Mouse (Mus musculus) heart, embryonic 12.5 days (tissue): ENCODE measurements around the gene Timp2. TPM values are rescaled to one million over a fixed set of nuclear protein-coding genes. Genes with fewer than 3 reads are reported as not detected.

ENCODE experiments used
- ATAC-seq: fragments of 200-750 bp; cut with Nextera tagmentation; 2 replicates; pipeline ENCODE4 v1.8.0; 2017; ENCODE audit warnings: moderate TSS enrichment, moderate library complexity; ENCODE audit not compliant: insufficient number of reproducible peaks, low FRiP score
- H3K27ac ChIP-seq: fragments of 300-500 bp; sonication (generic); 2 replicates; pipeline ENCODE4 v1.5.1; 2016; ENCODE audit warnings: mild to moderate bottlenecking, moderate library complexity; ENCODE audit not compliant: poor library complexity, severe bottlenecking
- H3K27me3 ChIP-seq: fragments of 300-500 bp; sonication (generic); replicated peaks from 2 replicates; pipeline ENCODE4 v1.6.1; 2016; ENCODE audit warnings: mild to moderate bottlenecking, moderate library complexity
- H3K36me3 ChIP-seq: fragments of 300-500 bp; sonication (generic); 2 replicates; pipeline ENCODE4 v1.6.1; 2016; ENCODE audit warnings: mild to moderate bottlenecking, moderate library complexity
- H3K4me1 ChIP-seq: fragments of 300-500 bp; sonication (generic); replicated peaks from 2 replicates; pipeline ENCODE4 v1.6.1; 2016; ENCODE audit warnings: mild to moderate bottlenecking
- H3K4me2 ChIP-seq: fragments of 300-500 bp; sonication (generic); 2 replicates; pipeline ENCODE4 v1.6.1; 2016; ENCODE audit warnings: mild to moderate bottlenecking, moderate library complexity
- H3K4me3 ChIP-seq: fragments of 300-500 bp; sonication (generic); 2 replicates; pipeline ENCODE4 v1.5.1; 2016; ENCODE audit warnings: mild to moderate bottlenecking
- H3K9ac ChIP-seq: fragments of 300-500 bp; sonication (generic); 2 replicates; pipeline ENCODE4 v1.6.1; 2016; ENCODE audit warnings: mild to moderate bottlenecking, moderate library complexity
- H3K9me3 ChIP-seq: fragments of 300-500 bp; sonication (generic); replicated peaks from 2 replicates; pipeline ENCODE4 v1.6.1; 2016; ENCODE audit warnings: mild to moderate bottlenecking, moderate library complexity
- WGBS: fragments of 180-500 bp; shearing (Covaris S2); methylation state at CpG from one replicate; pipeline ENCODE4 v1.1.7; 2016; 5-methylcytosine and 5-hydroxymethylcytosine counted together
- polyA plus RNA-seq: library from polyadenylated mRNA; unstranded; fragments of >200 nt; fragmentation: Nextera tagmentation; extraction: Ambion mirVana; gene quantifications from 2 replicates; pipeline ENCODE4 v1.2.1, GENCODE M21; 2016

Timp2 gene
- polyA plus RNA-seq, 1 experiment from 2014 or later: 72.1 TPM

DNA sequence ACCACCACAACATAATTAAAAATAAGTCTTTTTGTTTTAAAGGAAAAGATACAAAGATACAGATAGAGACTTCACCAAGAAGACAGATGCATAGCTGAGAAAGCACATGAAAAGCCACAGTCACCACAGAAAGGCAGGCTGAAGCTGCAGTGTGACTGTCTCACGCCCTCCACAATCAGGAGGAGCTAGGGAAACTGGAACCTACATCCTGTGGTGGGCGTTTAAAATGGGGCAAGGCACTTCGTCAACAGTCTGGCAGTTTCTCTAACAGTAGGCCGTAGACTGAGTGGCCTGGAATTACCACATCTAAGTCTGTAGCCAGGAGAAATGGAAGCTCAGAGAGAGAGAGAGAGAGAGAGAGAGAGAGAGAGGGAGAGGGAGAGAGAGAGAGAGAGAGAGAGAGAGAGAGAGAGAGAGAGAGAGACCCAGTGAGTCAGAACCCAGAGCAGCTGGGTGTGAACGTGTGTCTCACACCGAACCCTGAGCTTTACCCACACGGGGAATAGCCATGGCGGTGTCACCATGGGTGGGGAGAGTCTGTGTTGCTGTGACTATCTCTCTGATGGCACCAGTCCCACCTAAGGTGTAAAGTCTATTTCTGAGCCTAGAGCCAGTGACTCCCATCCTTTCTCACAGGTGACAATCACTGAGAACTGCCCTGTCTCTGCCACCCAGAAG is 17.9 kb downstream of the Timp2 start:
- WGBS: 69% methylated on average over 8 of the region's 8 CpGs
- ATAC-seq: no peak
- H3K4me2 ChIP-seq: no peak overlapping the region

GRCm38 (mm10) chr11:118333431-118333830 is 22.1 kb downstream of the Timp2 start:
- ATAC-seq: no peak
- WGBS: 83% methylated on average over 17 of the region's 17 CpGs
- no peaks in the 10 kb centered on the region for H3K4me1 ChIP-seq
- no peak overlapping the region for H3K4me3 ChIP-seq
- H3K27me3 ChIP-seq: no peaks in the 10 kb centered on the region
- H3K9ac ChIP-seq: no peak overlapping the region
- H3K36me3 ChIP-seq: peaks cover 34% of the 10 kb centered on the region
- no peaks in the 10 kb centered on the region for H3K9me3 ChIP-seq
- no peak overlapping the region for H3K27ac ChIP-seq
- H3K4me2 ChIP-seq: no peak overlapping the region

More for the DNA sequence above, 17.9 kb downstream of the Timp2 start:
- no peaks in the 10 kb centered on the region for H3K9me3 ChIP-seq
- H3K27ac ChIP-seq: no peak overlapping the region
- no peak overlapping the region for H3K4me3 ChIP-seq
- H3K36me3 ChIP-seq: peaks cover 17% of the 10 kb centered on the region
- H3K27me3 ChIP-seq: no peaks in the 10 kb centered on the region
- peaks cover 18% of the 10 kb centered on the region for H3K4me1 ChIP-seq
- no peak overlapping the region for H3K9ac ChIP-seq

DNA sequence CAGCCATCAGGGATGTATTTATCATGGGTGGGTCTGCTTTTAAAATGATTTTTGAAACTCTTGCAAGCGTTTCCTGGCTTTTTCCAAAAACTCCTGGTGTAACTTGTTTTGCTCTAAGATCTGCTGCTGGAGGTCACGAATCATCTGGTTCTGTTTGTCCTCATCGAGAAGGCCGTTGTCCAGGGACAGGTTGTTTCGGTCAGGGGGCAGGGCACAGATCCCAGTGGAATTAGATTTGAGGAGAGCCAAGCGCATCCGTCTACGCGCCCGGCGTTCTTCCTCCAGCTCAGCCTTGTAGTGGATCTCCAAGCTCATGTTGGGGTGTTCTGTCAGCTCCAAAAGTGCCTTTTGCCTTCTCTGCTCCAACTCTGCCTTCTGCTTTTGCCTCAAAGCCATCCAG is 23.2 kb downstream of the Timp2 start:
- Histone ChIP-seq H3K4me1 (peaks cover 8% of the 10 kb centered on the region), H3K27ac (no peak overlapping the region), H3K9me3 (no peaks in the 10 kb centered on the region), H3K36me3 (peaks cover 34% of the 10 kb centered on the region), H3K4me2 (no peak overlapping the region), H3K9ac (no peak overlapping the region), H3K4me3 (no peak overlapping the region), H3K27me3 (no peaks in the 10 kb centered on the region)
- ATAC-seq: no peak
- WGBS: 91% methylated on average over 11 of the region's 11 CpGs

DNA sequence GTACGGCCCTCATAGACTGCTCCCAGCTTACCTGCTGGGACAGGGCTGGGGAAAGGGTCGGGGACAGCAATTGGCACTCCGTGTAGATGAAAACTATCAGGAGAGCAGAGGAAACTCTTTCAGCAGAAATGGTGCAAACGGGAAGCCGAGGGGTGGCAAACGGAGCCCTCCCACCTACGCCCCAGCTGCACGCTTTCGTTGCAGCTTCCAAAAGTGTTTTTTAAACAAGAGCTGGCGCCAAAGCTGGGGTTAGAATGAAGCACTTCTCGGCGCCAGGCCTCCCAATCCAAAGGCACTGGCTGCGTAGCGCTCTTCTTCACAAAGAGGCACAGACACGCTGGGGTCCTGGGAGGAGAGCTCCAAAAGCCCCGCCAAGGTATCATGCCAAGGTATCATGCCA is 24.8 kb downstream of the Timp2 start:
- H3K4me3 ChIP-seq: no peak overlapping the region
- H3K4me1 ChIP-seq: peaks cover 14% of the 10 kb centered on the region
- H3K9me3 ChIP-seq: no peaks in the 10 kb centered on the region
- H3K9ac ChIP-seq: no peak overlapping the region
- no peak for ATAC-seq
- H3K36me3 ChIP-seq: peaks cover 34% of the 10 kb centered on the region
- H3K4me2 ChIP-seq: no peak overlapping the region
- H3K27ac ChIP-seq: no peak overlapping the region
- no peaks in the 10 kb centered on the region for H3K27me3 ChIP-seq
- WGBS: 89% methylated on average over 16 of the region's 16 CpGs

DNA sequence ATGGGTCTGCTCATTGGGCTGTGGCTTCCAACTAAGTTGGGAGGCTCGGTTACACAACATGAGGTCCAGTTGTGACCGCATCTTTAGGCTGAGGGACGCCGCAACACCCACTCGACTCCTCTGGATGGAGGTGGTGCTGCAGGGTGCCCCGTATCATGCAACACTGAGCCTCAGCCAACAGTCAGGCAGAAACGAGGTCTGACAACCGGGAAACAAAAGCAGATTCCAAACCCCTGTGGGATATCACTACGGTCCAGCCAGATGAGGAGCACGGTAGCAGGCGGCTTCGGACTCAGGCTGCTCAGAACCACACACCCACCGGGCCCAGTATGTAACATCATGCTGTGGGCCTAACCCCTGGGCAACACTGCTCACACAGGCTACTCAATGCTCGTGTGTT is 25.2 kb downstream of the Timp2 start:
- ATAC-seq: no peak; the same call in 1 of the 2 replicates
- H3K36me3 ChIP-seq: peaks cover 34% of the 10 kb centered on the region
- H3K4me1 ChIP-seq: peaks cover 14% of the 10 kb centered on the region
- H3K9me3 ChIP-seq: no peaks in the 10 kb centered on the region
- no peaks in the 10 kb centered on the region for H3K27me3 ChIP-seq
- WGBS: 90% methylated on average over 14 of the region's 14 CpGs
- H3K27ac ChIP-seq: no peak overlapping the region
- H3K4me3 ChIP-seq: no peak overlapping the region
- H3K4me2 ChIP-seq: no peak overlapping the region
- no peak overlapping the region for H3K9ac ChIP-seq

- H3K27ac ChIP-seq: no peak overlapping the region
- H3K9ac ChIP-seq: no peak overlapping the region
- no peak overlapping the region for H3K4me2 ChIP-seq
- 89% methylated on average over 5 of the region's 5 CpGs for WGBS
- peaks cover 31% of the 10 kb centered on the region for H3K36me3 ChIP-seq
- H3K4me3 ChIP-seq: no peak overlapping the region
- H3K4me1 ChIP-seq: peaks cover 26% of the 10 kb centered on the region
- no peak for ATAC-seq
- no peaks in the 10 kb centered on the region for H3K27me3 ChIP-seq
- no peaks in the 10 kb centered on the region for H3K9me3 ChIP-seq
These were observed 26.6 kb downstream of the Timp2 start for GRCm38 (mm10) chr11:118328947-118329346.

GRCm38 (mm10) chr11:118328511-118328910 is 27.0 kb downstream of the Timp2 start:
- no peak overlapping the region for H3K9ac ChIP-seq
- no peak overlapping the region for H3K4me2 ChIP-seq
- no peak for ATAC-seq
- no peak overlapping the region for H3K4me3 ChIP-seq
- WGBS: 90% methylated on average over 6 of the region's 6 CpGs
- H3K27ac ChIP-seq: peak overlapping the region; percentile 47
- peaks cover 30% of the 10 kb centered on the region for H3K4me1 ChIP-seq
- H3K36me3 ChIP-seq: peaks cover 26% of the 10 kb centered on the region
- no peaks in the 10 kb centered on the region for H3K9me3 ChIP-seq
- H3K27me3 ChIP-seq: no peaks in the 10 kb centered on the region

- Histone ChIP-seq H3K9me3 (no peaks in the 10 kb centered on the region), H3K36me3 (peaks cover 14% of the 10 kb centered on the region; the same call in 1 of the 2 replicates), H3K27ac (peak overlapping the region; percentile 66), H3K4me3 (no peak overlapping the region), H3K27me3 (no peaks in the 10 kb centered on the region), H3K4me2 (peak overlapping the region; percentile 21; the same call in 1 of the 2 replicates), H3K4me1 (peaks cover 32% of the 10 kb centered on the region), H3K9ac (peak overlapping the region; percentile 24; the same call in 1 of the 2 replicates)
- no peak for ATAC-seq
- 63% methylated on average over 24 of the region's 24 CpGs for WGBS
These were observed 28.3 kb downstream of the Timp2 start for GRCm38 (mm10) chr11:118326991-118327971.

DNA sequence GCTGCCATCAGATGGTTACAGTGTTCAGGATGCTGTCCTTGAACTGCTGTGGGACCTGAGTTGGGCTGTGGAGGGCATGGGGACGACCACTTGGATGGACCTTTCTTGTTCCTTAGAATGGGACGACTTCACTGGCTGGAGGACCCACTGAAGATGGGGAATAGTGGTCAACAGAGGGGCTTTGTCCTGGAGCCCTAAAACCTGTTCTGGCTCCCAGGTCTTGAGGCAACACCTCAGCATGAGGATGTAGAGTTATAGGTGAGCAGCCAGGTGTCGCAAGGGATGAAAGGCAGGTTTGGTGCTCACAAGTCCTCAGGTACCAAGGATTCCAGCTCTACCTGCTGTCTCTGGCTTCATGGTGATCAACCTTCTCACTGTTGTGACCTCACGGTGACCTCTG is 29.0 kb downstream of the Timp2 start:
- Histone ChIP-seq H3K27me3 (no peaks in the 10 kb centered on the region), H3K4me3 (no peak overlapping the region), H3K9me3 (no peaks in the 10 kb centered on the region), H3K4me2 (no peak overlapping the region), H3K36me3 (peaks cover 8% of the 10 kb centered on the region; the same call in 1 of the 2 replicates), H3K9ac (no peak overlapping the region), H3K4me1 (peaks cover 32% of the 10 kb centered on the region), H3K27ac (no peak overlapping the region)
- 81% methylated on average over 4 of the region's 4 CpGs for whole genome bisulfite sequencing
- no peak for ATAC-seq

- Histone ChIP-seq H3K36me3 (peaks cover 9% of the 10 kb centered on the region), H3K9ac (no peak overlapping the region), H3K4me3 (no peak overlapping the region), H3K4me2 (no peak overlapping the region), H3K4me1 (peaks cover 32% of the 10 kb centered on the region), H3K27me3 (no peaks in the 10 kb centered on the region), H3K9me3 (no peaks in the 10 kb centered on the region), H3K27ac (peak overlapping the region; percentile 52)
- 52% methylated on average over 5 of the region's 5 CpGs for WGBS
- peak; percentile 10; the same call in 1 of the 2 replicates for ATAC-seq
These were observed 31.0 kb downstream of the Timp2 start for GRCm38 (mm10) chr11:118324541-118324940.

GRCm38 (mm10) chr11:118323974-118324373 is 31.6 kb downstream of the Timp2 start:
- no peaks in the 10 kb centered on the region for H3K9me3 ChIP-seq
- H3K4me3 ChIP-seq: no peak overlapping the region
- no peak overlapping the region for H3K9ac ChIP-seq
- WGBS: 25% methylated on average over 5 of the region's 5 CpGs
- peak overlapping the region; percentile 52 for H3K27ac ChIP-seq
- H3K27me3 ChIP-seq: no peaks in the 10 kb centered on the region
- peaks cover 14% of the 10 kb centered on the region for H3K36me3 ChIP-seq
- H3K4me2 ChIP-seq: no peak overlapping the region
- H3K4me1 ChIP-seq: peaks cover 32% of the 10 kb centered on the region
- ATAC-seq: no peak
